Mouse (Mus musculus): ENCODE data around the gene Pwwp2b.

- TF ChIP-seq GATA1 (IDR thresholded peaks at IDR 0.05; ENCODE audit: low read depth, low read length) = no peak
- TF ChIP-seq POLR2A (IDR thresholded peaks at IDR 0.05; ENCODE audit: control insufficient read depth in 1 of 2, insufficient read depth in 1 of 2, low read depth in 1 of 2, low read length in 2 of 2, poor library complexity in 1 of 2) = no peak
- no peak for TF ChIP-seq HCFC1 (IDR thresholded peaks at IDR 0.05; ENCODE audit: low read depth, low read length)
- no peak for TF ChIP-seq CTCF (IDR thresholded peaks at IDR 0.05 in 2 of 3, conservative IDR thresholded peaks at IDR 0.05 in 1 of 3; ENCODE audit: control insufficient read depth in 1 of 3, insufficient read depth in 1 of 3, low read depth in 2 of 3, low read length in 3 of 3, poor library complexity in 1 of 3, severe bottlenecking in 1 of 3)
- no peak for TF ChIP-seq POLR2AphosphoS5 (IDR thresholded peaks at IDR 0.05; ENCODE audit: borderline replicate concordance, low read depth, low read length)
- TF ChIP-seq UBTF (IDR thresholded peaks at IDR 0.05; ENCODE audit: borderline replicate concordance, insufficient read depth, low read depth, low read length) = no peak
- TF ChIP-seq ZKSCAN1 (IDR thresholded peaks at IDR 0.05; ENCODE audit: low read depth, low read length) = no peak
- TF ChIP-seq POLR2AphosphoS2 (IDR thresholded peaks at IDR 0.05; ENCODE audit: low read length) = no peak
- no peak for TF ChIP-seq EP300 (IDR thresholded peaks at IDR 0.05; ENCODE audit: low read depth in 1 of 2, low read length in 2 of 2)
- no peak for TF ChIP-seq USF2 (IDR thresholded peaks at IDR 0.05; ENCODE audit: borderline replicate concordance in 1 of 2, insufficient read depth in 1 of 2, low read depth in 1 of 2, low read length in 2 of 2)
- no peak for TF ChIP-seq KAT2A (conservative IDR thresholded peaks at IDR 0.05; ENCODE audit: low read depth, low read length)
- TF ChIP-seq SMC3 (IDR thresholded peaks at IDR 0.05; ENCODE audit: low read depth, low read length) = no peak
- TF ChIP-seq NELFE (IDR thresholded peaks at IDR 0.05; ENCODE audit: low read depth, low read length) = no peak
- no peak for TF ChIP-seq MAX (IDR thresholded peaks at IDR 0.05; ENCODE audit: low read length)
Measured at GRCm38 (mm10) chr7:139224070-139224469, 24.2 kb upstream of the Pwwp2b start.

Measured in MEL (cell line).